Mouse (Mus musculus) T-cell, adult 2 months (primary cell): ENCODE data around the gene Slc25a29.

Source experiments
- DNase-seq: peaks from one replicate; pipeline ENCODE4 v3.0.0; 2022; ENCODE audit warnings: low spot score

The Slc25a29 gene

DNA sequence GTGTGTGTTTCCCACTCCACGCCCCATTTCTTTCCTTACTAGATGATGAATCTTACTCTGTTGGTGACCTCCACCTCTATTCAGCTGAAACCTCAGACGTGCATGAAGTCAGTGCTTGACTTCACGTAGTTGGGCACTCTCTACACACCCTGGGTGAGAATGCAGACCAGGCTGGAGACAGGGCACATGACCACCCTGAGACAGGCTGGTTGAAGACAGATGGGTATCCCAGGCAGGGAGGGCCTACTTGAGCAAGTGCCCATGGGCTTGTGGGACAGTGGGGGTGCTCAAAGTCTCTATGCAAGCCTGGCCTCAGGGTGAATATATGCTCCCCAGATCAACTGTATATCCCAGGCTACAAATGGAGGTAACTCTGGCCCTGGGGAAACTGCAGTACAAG, 1.3 kb downstream of the Slc25a29 start:
- no peak for DNase-seq

DNA sequence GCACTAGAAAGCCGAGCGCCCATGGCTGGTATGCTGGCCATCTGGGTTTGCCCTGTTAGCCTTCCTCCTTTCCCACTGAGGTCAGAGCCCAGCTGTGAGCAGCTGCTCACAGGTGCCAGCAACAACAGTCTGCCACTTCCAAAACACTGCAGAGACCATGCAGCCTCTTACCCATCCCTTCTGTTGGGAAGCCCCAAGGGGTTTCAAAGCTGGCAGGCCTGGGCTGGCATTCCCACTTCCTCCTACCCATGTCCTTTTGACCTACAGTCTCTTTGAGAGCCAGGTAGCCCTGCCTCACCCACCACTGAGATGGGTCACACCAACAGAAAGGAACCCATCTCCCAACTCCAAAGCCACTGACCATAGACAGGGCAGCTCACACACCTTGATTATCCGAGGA, 2.3 kb downstream of the Slc25a29 start:
- DNase-seq, result no peak

DNA sequence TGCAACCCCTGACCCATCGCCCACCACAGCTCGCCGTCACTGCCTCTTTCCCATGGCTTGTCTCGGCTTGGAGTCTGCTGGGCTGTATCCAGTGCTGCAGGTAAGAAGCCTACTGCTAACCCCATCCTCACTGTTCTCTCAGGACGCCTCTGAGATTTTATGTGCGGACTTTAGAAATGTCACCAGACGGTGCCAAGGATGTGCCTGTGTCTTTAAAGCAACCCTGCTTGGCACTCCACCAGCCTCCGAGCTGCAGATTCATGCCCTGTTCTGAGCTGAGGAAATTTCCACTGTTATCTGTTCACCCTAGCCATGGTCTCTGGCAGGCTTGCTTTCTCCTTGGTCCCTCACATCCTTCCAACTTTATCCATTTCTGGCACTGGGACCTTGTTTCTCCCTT, 2.8 kb downstream of the Slc25a29 start:
- DNase-seq, result no peak

DNA sequence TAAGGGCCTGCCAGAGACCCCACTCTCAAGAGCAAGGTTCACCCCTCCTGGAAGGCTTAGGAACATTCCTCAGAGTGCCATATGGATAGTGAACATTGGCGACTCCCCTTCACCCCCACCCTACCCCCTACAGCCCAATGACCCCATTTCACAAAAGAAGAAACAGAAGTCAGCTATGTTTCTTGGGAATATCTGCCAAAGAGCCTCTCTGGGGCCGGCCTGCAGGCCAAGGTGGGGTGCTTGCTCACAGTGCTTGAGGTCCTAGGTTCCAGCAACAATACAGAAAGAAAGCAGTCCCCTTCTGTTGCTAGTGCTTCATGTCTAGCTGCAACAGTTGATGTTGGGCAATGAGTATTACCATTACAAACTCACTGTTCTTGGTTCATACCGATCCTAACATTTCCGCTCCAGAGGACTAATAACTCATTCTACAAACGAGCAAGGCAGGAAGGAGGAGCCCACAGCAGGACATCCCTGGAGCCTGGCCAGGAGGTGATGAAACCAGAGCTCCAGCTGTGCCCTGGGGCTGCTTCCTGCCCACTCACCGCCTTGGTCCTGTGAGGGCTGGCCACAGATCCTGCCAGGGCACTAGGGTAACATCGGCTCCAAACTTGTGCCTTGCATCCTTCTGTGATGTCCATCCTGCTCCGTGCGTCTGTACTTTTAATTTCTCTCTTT, 3.6 kb downstream of the Slc25a29 start:
- DNase-seq, result no peak

DNA sequence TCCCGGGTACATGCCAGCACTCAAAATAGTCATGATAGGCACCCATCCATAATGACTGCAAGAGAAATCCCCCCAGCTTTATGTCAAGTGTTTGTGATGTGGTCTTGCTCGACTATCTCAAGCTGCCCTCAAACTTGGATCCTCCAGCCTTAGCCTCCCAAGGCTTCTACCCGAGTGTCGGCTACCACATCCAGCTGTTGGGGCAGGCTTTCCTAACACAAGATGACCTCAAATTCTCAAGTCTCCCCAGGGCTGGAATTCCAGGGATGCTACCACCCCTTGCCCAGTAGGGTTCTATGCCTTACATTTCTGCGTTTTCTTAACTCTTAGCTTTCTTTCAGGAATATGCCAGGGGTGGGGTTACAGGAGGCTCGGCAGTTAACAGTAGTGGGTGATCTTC, 5.3 kb downstream of the Slc25a29 start:
- no peak for DNase-seq

DNA sequence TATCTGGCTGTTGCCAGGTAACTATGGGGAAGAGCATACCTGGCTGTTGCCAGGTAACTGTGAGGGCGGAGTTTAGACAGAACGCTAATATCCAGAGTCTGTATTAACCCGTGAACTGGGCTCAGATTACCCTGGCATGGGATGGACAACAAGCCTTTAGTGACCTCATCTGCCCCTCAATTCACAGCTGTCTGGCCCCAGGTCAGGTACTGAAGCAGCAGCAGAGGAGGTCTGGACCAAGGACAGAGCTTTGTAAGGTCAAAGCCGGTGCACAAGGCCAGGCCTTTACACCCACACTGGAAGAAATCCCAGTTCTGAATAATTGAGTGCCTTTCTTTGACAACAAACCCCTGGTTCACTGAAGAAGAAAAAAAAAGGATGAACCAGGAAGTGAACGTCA, 6.0 kb downstream of the Slc25a29 start:
- DNase-seq, result no peak

DNA sequence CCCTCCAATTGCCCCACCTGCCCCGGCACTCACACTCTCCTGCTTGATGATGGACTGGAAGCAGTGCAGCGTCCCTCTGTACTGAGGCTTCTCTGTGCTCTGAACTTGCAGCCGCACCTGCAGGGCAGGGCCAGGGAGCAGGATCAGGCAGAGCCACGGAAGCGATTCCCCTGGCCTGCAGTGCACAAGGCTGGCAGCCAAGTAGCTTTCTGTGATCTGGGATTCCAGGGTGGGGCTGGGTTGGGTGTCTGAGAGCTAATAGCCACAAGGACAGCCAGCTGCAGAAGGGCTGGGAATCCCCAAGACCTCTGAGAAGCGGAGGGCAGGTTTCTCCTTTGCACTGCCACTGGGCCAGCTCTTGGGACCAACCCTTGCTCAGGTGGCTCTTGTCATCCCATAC, 8.0 kb downstream of the Slc25a29 start:
- DNase-seq, result no peak

DNA sequence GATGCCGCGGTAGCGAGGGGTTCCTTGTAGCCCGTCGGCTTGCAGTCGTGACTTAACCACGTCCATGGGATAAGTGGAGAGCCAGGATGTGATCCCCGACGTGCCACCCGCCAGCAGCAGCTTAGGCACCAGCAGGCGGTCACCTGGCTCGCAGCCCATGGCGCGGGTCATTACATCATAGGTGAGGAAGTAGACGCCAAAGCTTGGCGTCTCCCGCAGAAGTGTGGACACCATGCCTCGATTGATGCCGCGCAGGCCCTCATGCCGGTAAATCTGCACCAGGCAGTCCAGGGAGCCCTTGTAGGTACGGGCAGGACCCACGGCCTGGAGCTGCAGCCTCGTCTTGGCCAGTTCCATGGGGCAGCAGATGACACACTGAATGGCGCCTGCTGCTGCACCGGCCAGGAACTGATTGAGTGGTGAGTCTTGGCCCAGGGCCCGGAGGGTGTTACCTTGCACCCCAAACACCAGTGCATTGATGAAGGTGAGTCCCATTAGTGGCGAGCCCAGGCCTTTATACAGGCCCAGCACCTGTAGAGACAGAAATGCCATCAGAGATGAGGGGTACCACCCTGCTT, 8.6 kb downstream of the Slc25a29 start:
- DNase-seq, result no peak

DNA sequence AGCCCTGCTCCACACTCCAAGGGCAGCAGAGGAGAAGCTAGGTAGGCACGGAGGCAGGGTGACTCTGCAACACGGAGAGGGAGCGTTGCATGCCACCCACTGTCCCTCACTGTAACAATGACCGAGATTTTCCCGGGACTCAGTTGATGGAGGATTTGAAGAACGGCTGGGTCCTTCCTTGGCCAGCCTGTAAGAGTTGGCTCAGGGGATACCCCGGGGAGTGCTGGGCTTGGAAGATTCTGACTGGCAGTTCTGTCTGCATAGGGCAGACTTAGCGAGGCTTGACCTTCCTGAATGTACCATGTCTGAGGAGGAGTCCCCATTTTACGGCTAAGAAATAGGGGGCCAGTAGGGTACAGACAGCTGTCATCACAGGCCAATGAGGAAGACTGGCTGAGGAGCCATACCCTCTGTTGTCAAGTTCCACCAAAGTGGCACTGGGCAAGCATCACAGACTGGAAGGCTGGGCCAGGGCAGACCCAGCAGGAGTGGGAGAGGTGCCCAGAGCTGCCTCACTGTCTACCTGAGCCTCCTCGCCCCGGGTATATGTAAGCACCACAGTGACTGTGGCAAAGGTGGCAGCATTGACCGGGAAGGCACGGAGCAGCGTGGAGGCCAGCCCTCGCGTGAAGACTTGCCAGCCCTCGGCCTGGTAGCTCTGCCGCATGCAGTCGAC, 9.3 kb downstream of the Slc25a29 start:
- DNase-seq, result no peak

DNA sequence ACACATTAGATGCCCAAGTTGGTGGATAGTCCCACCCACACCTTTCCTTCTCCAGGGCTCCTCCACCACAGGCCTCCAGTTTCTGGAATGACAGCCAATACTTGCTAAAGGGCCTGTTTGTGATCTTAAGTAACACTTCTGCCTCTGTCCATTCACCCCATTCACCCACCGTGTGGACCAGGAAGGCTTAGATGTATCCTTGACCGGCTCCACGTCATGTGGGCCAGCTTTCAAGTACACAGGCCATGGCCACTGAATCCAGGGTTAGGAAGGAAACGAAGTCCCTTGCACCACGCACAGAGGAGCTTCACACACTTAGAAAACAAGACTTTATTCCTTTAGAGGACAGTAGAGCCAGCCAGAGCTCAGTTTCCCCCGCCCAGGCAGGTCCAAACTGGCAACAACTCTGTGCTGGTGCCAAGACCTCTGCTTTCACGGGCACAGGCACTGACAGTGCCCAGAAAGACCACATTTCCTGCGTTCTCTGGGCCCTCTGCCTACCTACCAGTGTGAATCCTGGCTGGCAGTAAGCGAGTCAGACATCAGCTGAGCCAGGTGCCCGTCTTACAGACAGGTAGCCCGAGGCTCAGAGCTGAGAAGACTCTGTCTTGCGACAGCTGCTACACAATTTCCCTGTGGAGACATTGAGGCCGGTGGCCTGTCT, 10.0 kb downstream of the Slc25a29 start:
- no peak for DNase-seq

DNA sequence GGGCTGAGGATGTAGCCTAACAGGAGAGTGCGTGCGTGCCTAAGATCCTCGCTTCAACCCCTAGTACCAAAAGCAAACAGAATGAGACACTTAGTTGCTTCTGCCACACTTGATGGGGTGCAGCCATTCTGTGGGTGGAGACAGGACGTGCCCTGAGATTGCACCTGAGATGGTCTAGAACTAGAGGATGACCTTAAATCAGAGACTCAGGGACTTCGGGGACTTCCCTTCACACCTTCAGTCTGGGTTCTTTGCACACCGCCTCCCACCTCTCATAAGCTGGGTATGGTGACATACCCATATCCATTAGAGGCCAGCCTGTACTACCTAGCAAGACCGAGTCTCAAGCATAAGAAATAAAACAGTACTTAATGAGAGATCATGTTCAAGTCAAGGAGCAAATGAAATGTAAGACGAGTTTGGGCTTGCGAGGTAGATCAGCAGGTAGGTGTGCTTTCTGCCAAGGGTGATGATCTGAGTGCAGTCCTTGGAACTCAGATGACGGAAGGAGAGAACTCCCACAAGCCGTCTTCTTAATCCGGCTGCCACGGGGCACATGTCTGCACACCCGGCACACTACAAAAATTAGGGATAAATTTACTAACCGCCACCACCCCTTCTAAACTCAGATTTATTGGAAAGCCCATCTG, 11.3 kb downstream of the Slc25a29 start:
- no peak for DNase-seq

DNA sequence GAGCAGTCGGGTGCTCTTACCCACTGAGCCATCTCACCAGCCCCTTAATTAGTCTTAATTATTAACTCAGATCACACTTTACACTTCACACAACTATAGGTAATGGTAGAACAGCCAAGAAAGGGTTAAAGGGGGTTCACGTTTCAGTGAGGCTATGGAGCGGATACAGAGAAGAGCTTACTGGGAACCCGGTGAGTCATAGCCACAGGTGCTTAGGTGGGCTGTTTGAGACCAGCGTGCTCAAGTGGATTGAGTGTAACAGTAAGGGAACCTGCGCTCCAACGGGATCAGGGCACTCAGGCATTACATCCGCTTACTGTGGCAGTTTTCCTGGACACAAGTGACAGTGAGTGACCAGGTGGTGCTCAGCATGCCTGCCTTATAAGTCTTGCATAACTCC, 12.6 kb downstream of the Slc25a29 start:
- no peak for DNase-seq

DNA sequence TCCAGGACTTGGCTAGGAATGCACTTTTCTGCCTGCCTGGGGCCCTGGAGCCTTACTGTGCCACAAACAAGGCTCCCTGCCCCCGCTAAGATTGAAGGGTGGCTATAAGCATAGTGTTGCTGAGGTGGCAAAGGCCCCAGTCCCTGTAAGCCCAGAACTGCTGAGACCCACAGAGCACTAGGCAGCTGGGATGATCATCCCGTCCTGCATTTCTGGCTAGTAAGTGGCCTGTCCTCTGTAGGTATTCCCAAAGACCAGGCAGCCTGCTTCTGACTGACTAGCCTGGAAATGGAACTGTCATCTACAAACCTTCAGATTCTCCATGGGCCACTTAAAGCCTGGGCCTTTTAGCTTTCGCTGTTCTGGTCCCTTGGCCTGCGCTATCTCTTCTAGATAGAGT, 15.2 kb downstream of the Slc25a29 start:
- DNase-seq, result no peak

DNA sequence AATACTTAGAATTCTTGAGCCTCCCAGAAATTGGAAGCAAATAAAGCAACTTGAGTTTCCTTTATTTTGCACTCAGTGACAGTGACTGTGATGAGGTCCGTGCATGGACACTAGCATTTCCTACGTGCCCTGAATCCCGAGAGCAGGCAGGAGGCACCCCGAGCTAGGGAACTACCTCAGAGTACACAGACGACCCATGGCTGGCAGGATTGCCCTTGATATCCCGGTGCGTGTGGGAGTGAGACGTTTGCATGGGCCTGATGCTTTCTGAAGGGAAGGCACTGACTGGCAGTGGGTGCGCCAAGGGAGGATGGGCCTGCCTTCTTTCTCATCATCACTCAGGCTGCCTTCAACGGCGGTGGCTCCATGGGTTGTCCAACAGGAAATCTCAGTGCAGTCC, 19.1 kb downstream of the Slc25a29 start:
- no peak for DNase-seq

DNA sequence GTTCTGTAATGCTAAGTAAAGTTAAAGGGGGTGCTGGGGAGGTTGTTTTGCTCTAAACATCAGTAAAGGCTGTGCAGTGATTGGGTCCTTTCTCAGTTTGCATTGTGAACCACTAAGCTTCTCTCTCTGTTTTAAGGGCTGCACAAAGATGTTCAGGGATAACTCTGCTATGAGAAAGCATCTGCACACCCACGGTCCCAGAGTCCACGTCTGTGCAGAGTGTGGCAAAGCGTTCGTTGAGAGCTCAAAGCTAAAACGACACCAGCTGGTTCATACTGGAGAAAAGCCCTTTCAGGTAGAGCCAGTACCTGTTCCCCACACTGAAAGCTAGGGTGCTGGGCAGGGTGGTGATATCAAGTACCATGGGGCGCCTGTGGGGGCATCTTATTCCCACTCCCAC, 21.2 kb downstream of the Slc25a29 start:
- no peak for DNase-seq

DNA sequence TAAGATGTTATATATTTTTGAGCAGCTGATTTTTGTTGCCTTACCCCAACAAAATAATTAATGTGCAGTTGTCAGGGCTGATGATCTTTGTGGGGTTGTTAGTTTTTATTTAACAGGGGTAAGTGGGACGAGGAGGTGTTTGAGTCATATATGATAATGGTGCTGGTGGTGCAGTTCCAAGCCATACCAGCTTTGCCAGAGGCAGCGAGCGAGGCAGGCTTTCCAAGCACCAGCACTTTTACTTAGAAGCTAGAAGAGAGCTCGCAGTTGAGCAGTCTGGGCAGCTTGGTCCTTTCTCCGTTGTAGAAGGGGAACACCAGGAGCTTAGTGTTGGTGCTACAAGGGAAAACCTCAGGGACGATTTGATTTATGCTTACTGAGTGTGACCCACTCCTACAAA, 23.2 kb downstream of the Slc25a29 start:
- DNase-seq, result no peak

DNA sequence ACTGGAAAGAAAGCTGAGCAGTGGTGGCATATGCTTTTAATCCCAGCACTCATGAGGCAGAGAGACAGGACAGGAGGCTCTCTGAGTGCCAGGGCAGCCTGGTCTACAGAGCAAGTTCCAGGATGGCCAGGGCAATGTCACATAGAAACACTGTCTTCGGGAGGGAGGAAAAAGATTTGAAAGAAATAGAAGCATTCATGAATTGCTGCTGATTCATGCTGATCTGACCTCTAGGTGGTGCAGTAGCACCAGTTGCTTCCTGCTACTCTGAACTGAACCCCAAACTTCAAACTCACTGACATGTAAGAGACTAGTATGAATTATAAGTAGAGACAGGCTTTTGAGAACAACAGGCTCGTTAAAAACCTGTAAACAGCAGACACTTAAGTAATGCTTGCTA, 24.6 kb downstream of the Slc25a29 start:
- DNase-seq, result peak; percentile 44

DNA sequence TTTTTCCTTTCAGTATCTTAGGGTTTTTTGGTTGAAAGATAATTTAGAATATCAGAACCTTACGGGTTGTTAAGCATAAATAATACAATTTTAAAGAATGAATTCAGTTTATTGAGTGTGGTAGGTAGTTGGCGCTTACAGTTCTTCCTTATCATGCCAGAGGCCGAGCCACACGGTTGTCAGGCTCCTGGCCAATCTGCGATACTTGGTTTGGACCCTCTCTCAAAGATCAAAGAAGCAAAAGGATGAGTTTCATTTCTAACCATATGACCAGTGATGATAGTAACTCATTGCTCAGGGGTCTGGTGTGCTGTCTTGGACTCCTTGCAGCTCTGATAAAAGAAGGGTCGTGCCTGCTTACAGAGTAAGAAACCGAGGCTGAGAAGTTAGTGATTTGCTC, 25.4 kb downstream of the Slc25a29 start:
- DNase-seq, result no peak

DNA sequence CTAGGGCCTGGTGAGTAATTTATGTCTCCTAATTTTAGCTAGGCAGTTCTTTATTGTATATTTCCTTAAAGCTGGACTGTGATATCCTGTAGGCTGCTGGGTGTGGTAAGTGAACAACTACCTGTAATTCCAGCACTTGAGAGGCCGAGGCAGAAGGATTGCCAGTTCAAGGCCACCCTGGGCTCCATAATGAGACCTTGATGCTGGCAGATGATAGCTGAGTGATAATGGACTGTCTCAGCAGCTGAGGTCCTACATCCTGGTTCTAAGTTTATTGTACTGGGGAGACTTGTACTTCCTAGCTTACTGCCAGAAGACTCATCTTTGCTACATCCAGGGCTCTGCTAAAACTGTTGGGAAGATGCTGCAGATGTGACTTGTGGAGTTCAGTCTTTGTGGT, 25.9 kb downstream of the Slc25a29 start:
- DNase-seq, result no peak

DNA sequence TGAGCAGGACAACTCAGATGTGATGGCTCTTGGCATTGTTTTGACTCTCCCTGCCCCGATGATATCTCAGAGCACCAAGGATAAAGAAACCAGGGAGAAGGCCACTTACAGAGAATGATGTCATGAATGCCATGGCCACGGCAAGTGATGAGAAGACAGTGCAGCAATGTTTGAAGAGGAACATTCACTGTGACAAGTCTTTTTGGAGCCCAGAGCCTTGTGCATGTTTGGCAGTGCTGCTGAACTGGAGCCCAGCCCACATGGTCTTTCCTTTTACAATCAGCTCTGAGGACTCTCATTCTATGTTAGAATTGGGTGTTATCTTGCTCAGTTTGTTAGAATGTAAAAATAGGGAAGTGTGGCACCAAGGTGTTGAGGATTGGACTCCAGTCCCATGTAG, 27.2 kb downstream of the Slc25a29 start:
- no peak for DNase-seq

DNA sequence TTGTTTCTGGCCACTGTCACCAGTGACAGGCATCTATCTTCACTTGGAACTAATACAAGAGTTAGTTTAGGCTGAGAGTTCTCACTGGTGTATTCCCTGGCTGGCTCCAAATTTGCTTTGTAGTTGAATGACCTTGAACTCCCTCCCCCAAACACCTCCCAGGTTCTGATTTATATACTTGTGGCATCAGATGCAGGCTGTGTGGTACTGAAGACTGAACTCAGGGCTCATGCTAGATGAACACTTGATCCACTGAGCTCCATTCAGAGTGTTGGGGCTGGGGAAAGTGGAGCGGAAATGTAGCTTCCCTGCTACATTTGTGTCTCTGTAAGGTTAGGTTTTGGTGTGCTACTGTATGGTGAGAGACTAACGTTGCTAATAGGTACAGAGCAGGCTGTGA, 31.3 kb downstream of the Slc25a29 start:
- DNase-seq, result no peak

DNA sequence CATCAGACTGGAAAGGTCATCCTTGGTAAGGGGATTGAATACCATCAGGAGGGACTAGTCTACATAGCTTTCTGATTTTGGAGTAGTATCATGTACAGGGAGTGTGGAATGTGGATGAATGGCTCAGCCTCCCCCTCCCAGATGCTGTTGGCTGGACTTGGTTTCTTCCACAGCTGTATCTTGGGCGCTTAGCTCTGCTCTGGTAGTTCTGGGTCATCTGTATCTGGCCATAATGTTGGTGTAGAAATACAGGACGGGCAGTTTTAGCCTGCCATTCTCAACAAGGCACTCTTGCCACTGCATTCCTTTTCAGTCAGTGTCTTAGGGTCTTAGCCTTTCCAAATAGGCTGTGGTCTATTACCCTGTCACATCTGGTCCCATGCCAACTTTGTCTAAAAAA, 34.1 kb downstream of the Slc25a29 start:
- DNase-seq, result no peak
